Mouse (Mus musculus) G1E-ER4 (cell line): Measurements from ENCODE around the gene Gm21981. TPM values are rescaled to one million over a fixed set of nuclear protein-coding genes. Genes with fewer than 3 reads are reported as not detected.

Source experiments
- GATA1 ChIP-seq: IDR thresholded peaks from one replicate; pipeline ENCODE4 v1.8.0; 2012; ENCODE audit warnings: low read length, inconsistent platforms
- polyA plus RNA-seq: library from polyadenylated mRNA; stranded (reverse); fragments of >175 nt; gene quantifications from 2 replicates; pipeline ENCODE4 v1.2.3, GENCODE M21; 2012

Gm21981 gene
- polyA plus RNA-seq, 1 experiment: 0.37 TPM

DNA sequence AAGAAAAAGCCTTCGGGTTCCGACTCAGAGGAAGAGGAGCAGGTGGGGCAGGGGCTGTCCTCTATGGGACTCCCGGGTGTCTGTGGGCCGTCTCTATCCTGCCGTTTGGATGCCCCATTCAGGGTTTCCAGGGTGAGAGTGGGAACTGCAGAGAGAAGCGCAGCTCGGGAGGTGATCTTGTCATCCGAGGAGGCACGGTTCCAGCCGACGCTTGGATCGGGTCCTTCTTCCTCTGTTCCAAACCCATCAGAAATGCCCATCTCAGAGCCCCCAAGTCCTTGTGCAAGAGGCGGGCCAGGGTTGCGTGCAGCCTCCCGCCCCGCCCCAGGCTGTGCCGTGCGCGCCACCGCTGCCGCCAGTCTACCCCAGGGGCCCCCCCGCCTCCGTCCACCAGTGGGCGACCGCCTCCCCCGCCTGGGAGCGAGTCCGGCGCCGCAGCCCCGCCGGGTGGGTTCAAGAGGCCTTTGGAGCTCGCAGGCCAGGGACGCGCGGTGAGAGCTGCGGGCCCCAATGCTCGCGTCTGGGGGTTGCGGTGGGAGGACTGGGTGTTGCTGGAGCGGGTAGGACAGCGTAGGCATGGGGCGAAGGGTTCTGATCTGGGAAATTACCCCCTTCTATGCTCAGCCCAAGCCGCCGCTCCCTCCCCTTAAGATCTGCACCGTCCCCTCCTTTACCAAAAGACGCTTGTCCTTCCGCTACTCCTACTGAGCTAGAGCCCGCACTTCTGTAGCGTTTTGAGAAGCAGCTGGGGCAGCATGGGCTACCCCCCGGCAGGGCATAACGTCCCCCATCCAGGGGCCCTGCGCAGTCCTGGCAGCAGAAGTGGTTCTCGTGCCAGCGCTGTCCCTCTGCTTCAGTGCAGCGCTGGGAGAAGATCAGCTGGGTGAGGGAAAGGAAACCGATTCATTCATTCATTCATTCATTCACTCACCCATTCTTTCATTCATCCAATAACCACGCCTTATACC is 5.4 kb downstream of the Gm21981 start, which contains the start of gene Frs3:
Frs3 (plus strand) TSS at position 423 of the 968 bp plus-strand sequence.
- no peak for TF ChIP-seq GATA1

DNA sequence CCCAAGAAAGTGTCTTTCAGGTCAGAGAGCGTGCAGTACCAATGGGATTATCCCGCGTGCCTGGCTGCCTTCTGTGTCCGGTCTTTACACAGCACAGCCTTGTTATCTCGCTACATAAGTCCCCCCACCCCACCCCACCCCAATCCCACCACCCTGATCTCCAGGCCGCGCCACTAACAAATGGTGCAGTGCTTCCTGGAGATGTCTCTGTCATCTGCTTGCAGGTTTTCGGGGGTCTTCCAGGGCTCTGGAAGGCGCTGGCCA is 6.0 kb downstream of the Gm21981 start, which contains the start of gene Tomm6:
Tomm6 (minus strand) TSS at position 43 of the 264 bp plus-strand sequence.
- no peak for TF ChIP-seq GATA1

- no peak for TF ChIP-seq GATA1
Measured at GRCm38 (mm10) chr17:47687409-47688343, 6.6 kb downstream of the Gm21981 start.

GRCm38 (mm10) chr17:47682836-47683235 is 11.4 kb downstream of the Gm21981 start:
- no peak for TF ChIP-seq GATA1

DNA sequence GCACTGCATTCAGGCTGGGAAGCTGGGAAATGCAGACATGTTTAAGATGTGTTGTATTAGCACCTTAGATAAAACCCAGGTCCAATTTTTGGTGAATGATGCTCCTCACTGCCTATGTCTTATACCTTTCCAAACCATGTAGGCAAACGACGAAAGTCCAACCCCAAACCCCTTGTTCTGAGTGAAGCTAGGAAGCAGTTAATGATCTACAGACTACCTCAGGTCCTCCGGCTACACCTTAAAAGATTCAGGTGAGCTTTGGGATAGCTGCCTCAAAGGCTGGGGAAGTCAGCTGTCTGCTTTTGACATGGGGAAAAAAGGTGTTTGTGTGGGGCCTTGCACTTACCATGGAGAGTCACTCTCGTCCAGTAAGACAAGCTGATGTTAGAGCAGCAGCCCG is 15.6 kb downstream of the Gm21981 start:
- TF ChIP-seq GATA1: no peak

- no peak for TF ChIP-seq GATA1
Measured at GRCm38 (mm10) chr17:47678238-47678637, 16.0 kb downstream of the Gm21981 start.

GRCm38 (mm10) chr17:47676581-47676980 is 17.7 kb downstream of the Gm21981 start:
- no peak for TF ChIP-seq GATA1

DNA sequence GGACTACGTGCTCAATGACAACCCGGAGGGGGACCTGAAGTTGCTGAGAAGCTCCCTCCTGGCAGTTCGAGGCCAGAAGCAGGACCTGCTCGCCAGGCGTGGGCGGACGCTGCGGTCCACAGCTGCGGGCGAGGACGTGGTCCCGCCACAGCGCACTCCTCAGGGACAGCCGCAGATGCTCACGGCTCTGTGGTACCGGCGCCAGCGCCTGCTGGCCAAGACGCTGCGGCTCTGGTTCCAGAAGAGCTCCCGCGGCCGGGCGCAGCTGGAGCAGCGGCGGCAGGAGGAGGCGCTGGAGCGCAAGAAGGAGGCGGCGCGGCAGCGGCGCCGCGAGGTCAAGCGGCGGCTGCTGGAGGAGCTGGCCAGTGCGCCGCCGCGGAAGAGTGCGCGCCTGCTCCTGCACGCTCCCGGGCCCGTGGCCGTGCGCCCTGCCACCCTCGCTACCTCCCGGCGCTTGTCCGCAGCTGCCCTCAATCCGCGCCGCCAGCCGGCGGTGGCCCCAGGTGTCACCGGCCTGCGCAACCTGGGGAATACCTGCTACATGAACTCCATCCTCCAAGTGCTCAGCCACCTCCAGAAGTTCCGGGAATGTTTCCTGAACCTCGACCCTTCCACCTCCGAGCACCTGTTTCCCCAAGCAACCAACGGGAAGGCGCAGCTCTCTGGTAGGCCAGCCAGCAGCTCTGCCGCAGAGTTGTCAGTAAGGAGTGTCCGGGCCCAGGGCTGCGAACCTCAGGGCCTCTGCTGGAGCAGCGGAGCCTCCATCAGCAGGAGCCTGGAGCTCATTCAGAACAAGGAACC is 21.7 kb downstream of the Gm21981 start:
- no peak for TF ChIP-seq GATA1

GRCm38 (mm10) chr17:47671988-47672310 is 22.3 kb downstream of the Gm21981 start:
- TF ChIP-seq GATA1: no peak

DNA sequence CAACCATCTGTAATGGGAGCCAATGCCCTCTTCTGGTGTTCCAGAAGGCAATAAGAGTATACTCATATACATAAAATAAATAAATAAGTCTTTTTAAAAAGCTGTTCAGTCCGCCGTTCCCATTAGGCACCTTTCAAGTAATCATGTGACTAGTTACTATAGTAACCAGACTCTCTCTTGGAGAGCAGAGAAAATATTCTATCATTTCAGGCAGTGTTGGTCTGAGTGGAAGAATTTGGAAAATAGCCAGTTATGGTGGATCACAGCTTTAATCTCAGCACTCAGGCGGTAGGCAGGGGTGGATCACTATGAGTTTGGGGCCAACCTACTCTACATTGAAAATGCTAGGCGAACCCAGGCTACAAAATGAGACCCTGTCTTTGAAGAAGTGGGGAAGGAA is 25.1 kb downstream of the Gm21981 start:
- TF ChIP-seq GATA1: no peak

GRCm38 (mm10) chr17:47664474-47664873 is 29.8 kb downstream of the Gm21981 start:
- TF ChIP-seq GATA1: no peak

DNA sequence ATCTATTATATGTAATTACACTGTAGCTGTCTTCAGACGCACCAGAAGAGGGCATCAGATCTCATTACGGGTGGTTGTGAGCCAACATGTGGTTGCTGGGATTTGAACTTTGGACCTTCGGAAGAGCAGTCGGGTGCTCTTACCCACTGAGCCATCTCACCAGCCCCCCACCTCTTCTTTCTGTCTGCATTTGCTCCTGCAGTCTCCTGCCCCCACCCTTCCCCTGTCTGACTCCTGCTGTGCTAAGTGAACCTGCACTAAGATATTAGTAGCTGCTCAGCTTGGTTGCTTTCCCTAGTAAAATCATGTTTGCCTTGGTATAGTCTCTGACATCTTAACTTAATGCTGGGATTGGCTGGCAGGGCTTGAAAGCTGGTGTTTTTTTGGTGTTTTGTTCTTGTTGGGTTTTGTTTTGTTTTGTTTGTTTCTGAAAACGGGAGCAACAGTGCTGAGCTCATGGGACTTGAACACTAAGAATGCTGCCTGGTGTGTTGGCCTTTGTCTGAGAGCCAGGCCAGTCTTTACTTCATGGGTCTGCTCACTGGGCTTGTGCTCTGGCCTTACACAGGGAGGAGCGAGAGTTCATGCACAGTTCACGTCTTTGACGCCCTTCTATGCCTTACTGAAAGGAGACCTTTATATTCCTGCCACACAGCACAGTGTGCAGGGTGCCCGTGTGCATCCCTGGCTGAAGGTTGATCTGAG is 31.1 kb downstream of the Gm21981 start:
- no peak for TF ChIP-seq GATA1

GRCm38 (mm10) chr17:47658741-47659243 is 35.5 kb downstream of the Gm21981 start:
- TF ChIP-seq GATA1: no peak

DNA sequence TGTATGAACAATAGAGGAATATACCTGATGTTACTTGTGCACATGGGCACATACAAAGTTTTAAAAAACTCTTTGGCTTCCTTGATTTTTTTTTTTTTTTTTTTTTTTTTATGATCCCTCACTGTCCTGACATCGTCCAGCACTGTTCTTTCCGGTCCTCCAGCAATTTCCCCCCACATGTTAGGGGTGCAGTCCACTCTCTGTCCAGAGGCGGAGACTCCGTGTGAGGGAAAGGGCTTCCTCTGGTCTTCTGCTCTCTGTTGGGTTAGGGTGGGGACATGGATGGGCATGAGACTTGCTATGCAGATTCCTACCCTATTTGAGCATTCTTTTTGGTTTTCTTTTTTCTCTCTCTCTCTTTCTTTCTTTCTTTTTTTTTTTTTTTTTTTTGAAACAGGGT is 36.4 kb downstream of the Gm21981 start:
- no peak for TF ChIP-seq GATA1

GRCm38 (mm10) chr17:47655697-47656096 is 38.6 kb downstream of the Gm21981 start:
- no peak for TF ChIP-seq GATA1
